Mouse (Mus musculus): Measurements from ENCODE around the gene Sept7. TPM values are rescaled to one million over a fixed set of nuclear protein-coding genes. Genes with fewer than 3 reads are reported as not detected.
"Not testable (repeated sequence)": the region's sequence is repeated elsewhere in the genome, so short reads cannot be mapped to it uniquely, and the experiment has no call there.

Sept7 gene
- total and polyA plus RNA-seq, 3 experiments, result 77.9 to 288 (median 170) TPM

DNA sequence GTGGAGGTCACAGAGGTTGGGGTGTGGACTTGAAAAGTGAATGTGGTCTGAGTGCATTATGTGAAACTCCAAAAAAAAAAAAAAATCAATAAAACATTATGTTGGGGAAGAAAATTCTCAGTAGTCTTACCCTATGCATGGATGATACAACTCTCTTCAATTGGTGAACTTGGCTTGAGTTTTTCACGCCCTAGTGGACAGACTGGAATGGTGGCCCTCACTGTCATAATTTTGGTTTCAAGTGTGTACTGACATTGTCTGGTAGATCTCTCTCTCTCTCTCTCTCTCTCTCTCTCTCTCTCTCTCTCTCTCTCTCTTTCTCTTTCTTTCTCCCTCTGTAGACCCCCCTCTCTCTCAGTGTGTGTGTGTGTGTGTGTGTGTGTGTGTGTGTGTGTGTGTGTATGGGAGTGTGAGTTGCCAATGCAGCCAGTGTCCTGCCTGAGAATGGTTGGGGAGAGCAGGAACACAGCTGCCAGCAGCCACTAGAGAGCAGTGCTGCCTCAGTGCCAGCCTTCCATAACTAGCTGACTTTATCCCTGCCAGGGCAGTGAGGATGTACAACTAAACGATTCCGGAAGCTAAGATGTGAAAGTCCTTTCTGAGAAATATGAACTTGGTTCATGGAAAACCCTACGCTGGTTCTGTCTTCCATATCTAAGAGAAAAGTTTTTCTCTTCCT lies 65.7 kb downstream of the Sept7 start:
- Histone ChIP-seq H3K9ac (ENCODE audit: insufficient read depth, low read depth) (no peak overlapping the region), H3K4me2 (ENCODE audit: insufficient read depth, low read depth, poor library complexity, severe bottlenecking) (no peak overlapping the region), H3K9me3 (replicated peaks; ENCODE audit: low read length) (no peaks in the 10 kb centered on the region), H3K36me3 (replicated peaks in 1 of 2; ENCODE audit: control insufficient read depth in 1 of 2, insufficient read depth in 1 of 2, low read length in 1 of 2) (peaks cover 2 to 13% of the 10 kb centered on the region in 2 experiments), H3K4me3 (replicated peaks in 1 of 3; ENCODE audit: low read depth in 2 of 3, low read length in 2 of 3, poor library complexity in 1 of 3) (no peak overlapping the region), H3K27me3 (replicated peaks) (no peaks in the 10 kb centered on the region), H3K79me2 (replicated peaks; ENCODE audit: control insufficient read depth, extremely low read depth, insufficient read depth, poor library complexity, severe bottlenecking) (no peaks in the 10 kb centered on the region), H3K4me1 (ENCODE audit: control insufficient read depth in 1 of 2, insufficient read depth in 2 of 2) (peaks cover 2 to 7% of the 10 kb centered on the region in 2 experiments; a peak in 2 of 4 replicates), H3K27ac (ENCODE audit: insufficient read depth, low read depth) (no peak overlapping the region)
- DNase-seq (ENCODE audit: extremely low read depth), result peak; percentile 51
- in situ Hi-C loops (cut with MboI; ENCODE audit: low pct_ligation_motif_present, low pct_unique_long_range_greater_than_20kb, low sequenced_read_pairs), result no loop called here
- TF ChIP-seq IRF4 (IDR thresholded peaks at IDR 0.05; ENCODE audit: low read depth, low read length) (0 out of 2 replicates have a peak, but pooled peaks have one; percentile 32), ELF1 (IDR thresholded peaks at IDR 0.05; ENCODE audit: low read depth, low read length) (0 out of 2 replicates have a peak, but pooled peaks have one; percentile 24), ZC3H11A (IDR thresholded peaks at IDR 0.05; ENCODE audit: low read depth, low read length) (peak; percentile 64), JUN (IDR thresholded peaks at IDR 0.05; ENCODE audit: insufficient read depth, low read depth, low read length) (no peak), USF2 (conservative IDR thresholded peaks at IDR 0.05; ENCODE audit: low read depth, low read length) (no peak), CTCF (conservative IDR thresholded peaks at IDR 0.05 in 1 of 2, IDR thresholded peaks at IDR 0.05 in 1 of 2; ENCODE audit: low read depth in 2 of 2, low read length in 2 of 2) (peak; percentile 40 to 87), CHD1 (IDR thresholded peaks at IDR 0.05; ENCODE audit: low read depth, low read length) (no peak), USF1 (IDR thresholded peaks at IDR 0.05; ENCODE audit: low read depth, low read length) (no peak), NELFE (IDR thresholded peaks at IDR 0.05; ENCODE audit: low read depth, low read length) (no peak), RAD21 (IDR thresholded peaks at IDR 0.05; ENCODE audit: low read depth, low read length) (peak; percentile 90), MYC (IDR thresholded peaks at IDR 0.05; ENCODE audit: low read depth, low read length) (no peak), SMC3 (IDR thresholded peaks at IDR 0.05; ENCODE audit: low read depth, low read length) (peak; percentile 90)
- dilution Hi-C loops (cut with MboI; ENCODE audit: extremely low pct_ligation_motif_present, extremely low pct_unique_long_range_greater_than_20kb, low sequenced_read_pairs), result no loop called here

DNA sequence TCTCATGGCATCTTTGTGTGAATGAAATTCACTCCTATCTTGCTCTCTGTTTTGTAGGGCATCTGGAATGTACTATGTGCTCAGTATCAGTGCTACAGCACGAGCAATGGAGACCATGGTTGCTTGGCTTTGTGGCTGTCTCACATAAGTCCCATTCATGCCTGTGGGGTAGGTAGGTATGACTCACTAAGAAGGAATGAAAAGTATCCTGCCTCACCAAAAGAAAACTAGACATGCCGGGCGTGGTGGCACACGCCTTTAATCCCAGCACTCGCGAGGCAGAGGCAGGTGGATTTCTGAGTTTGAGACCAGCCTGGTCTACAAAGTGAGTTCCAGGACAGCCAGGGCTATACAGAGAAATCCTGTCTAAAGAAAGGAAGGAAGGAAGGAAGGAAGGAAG lies 67.4 kb downstream of the Sept7 start:
- dilution Hi-C loops (cut with MboI; ENCODE audit: extremely low pct_ligation_motif_present, extremely low pct_unique_long_range_greater_than_20kb, low sequenced_read_pairs), result not testable (repeated sequence)
- in situ Hi-C loops (cut with MboI; ENCODE audit: low pct_ligation_motif_present, low pct_unique_long_range_greater_than_20kb, low sequenced_read_pairs), result loop anchor here (5.0 kb wide), 1 partner anchor 273 kb away; no protein-coding TSS in a partner anchor

More for the DNA sequence above, 67.4 kb downstream of the Sept7 start:
- H3K9me3 ChIP-seq (replicated peaks; ENCODE audit: low read length); H3K4me3 ChIP-seq (replicated peaks in 1 of 3; ENCODE audit: low read depth in 2 of 3, low read length in 2 of 3, poor library complexity in 1 of 3); H3K4me2 ChIP-seq (ENCODE audit: insufficient read depth, low read depth, poor library complexity, severe bottlenecking); H3K27me3 ChIP-seq (replicated peaks); H3K79me2 ChIP-seq (replicated peaks; ENCODE audit: control insufficient read depth, extremely low read depth, insufficient read depth, poor library complexity, severe bottlenecking); H3K27ac ChIP-seq (ENCODE audit: insufficient read depth, low read depth); DNase-seq (ENCODE audit: extremely low read depth); H3K4me1 ChIP-seq (ENCODE audit: control insufficient read depth in 1 of 2, insufficient read depth in 2 of 2); H3K9ac ChIP-seq (ENCODE audit: insufficient read depth, low read depth); H3K36me3 ChIP-seq (replicated peaks in 1 of 2; ENCODE audit: control insufficient read depth in 1 of 2, insufficient read depth in 1 of 2, low read length in 1 of 2): not testable (repeated sequence)
